Mouse (Mus musculus) left cerebral cortex, adult 2 months (tissue): ENCODE data around the gene Ppp1r35. TPM values are rescaled to one million over a fixed set of nuclear protein-coding genes. Genes with fewer than 3 reads are reported as not detected.
A peak's percentile ranks its signal among the peaks of the same experiment; 100 is the strongest.

Experiments
- DNase-seq, 2 experiments: peaks; one replicate each; pipeline ENCODE4 v3.0.0; 2021 to 2022; ENCODE audit warnings: low spot score in 2 of 2, mixed read lengths in 1 of 2; ENCODE audit errors: extremely low spot score in 1 of 2
- H3K27ac ChIP-seq: fragments of 200-600 bp; 2 replicates; pipeline ENCODE4 v1.8.1; 2022
- H3K4me3 ChIP-seq: fragments of 200-600 bp; 2 replicates; pipeline ENCODE4 v1.8.1; 2022
- CTCF ChIP-seq: fragments of 200-600 bp; IDR thresholded peaks from 2 replicates; pipeline ENCODE4 v1.8.1; 2022; ENCODE audit warnings: antibody characterized with exemption, mild to moderate bottlenecking, moderate library complexity
- intact Hi-C: fragments of 180-260 bp; cut with DNase I; formaldehyde crosslinking; loops from one replicate; pipeline ENCODE4 v1.15.1; 2025
- total RNA-seq, 2 experiments: library from RNA; stranded (reverse); gene quantifications; 2 replicates each; pipeline ENCODE4 v1.2.3; 2021

Gene Ppp1r35
- total RNA-seq, 2 experiments from 2014 or later = 22.8 to 25.6 TPM

DNA sequence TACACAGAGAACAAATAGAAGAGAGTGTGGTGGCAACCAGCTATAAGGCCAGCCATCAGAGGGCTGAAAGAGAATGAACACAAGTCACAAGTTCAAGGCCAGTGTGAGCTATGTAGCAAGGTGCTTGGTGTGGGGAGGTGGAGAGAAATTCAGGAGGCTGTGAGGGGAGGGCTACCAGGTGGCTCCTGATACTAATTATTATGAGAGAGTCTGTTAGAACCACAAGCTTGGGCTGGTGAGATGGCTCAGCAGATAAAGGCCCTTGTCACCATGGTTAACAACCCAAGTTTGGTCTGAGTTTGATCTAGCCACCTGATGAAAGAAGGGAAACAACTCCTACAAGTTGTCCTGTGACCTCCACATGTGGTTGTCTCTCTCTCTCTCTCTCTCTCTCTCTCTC, 5.9 kb upstream of the Ppp1r35 start:
- Histone ChIP-seq H3K27ac (no peak overlapping the region), H3K4me3 (no peak overlapping the region)
- TF ChIP-seq CTCF = no peak
- intact Hi-C loops = no loop called here
- no peak for DNase-seq

GRCm38 (mm10) chr5:137775587-137776290, 2.9 kb upstream of the Ppp1r35 start:
- TF ChIP-seq CTCF = no peak
- H3K27ac ChIP-seq = no peak overlapping the region
- intact Hi-C loops = loop anchor here (5.0 kb wide), 1 partner anchor 438 kb away; no protein-coding TSS in a partner anchor
- peak in 1 of 2 experiments; percentile 3 for DNase-seq
- no peak overlapping the region for H3K4me3 ChIP-seq

DNA sequence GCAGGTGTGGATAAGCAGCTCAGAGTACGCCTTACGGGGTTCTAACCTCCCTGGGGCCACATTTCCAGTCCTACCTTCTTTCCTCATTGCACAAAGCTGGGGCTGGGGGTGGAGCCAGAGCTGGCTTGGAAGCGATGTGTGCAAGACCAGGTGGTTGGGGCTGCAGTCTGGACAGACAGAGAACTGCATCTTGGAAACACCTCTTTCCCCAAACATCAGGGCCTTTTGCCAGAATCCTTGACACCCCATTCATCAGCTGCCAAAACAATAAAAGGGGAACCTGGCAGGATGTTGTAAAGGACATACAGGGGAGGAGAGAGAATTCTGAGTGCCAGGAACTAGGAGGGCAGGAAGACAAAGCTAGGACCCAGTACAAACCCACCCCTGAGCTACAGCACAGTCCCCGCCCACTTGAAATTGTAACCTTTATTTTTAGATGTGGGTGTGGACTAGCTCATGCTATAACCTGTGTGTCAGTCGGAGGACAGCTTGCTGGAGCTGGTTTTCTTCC, 2.2 kb upstream of the Ppp1r35 start:
- Histone ChIP-seq H3K27ac (no peak overlapping the region), H3K4me3 (no peak overlapping the region)
- no peak for TF ChIP-seq CTCF
- intact Hi-C loops = loop anchor here (5.0 kb wide), 1 partner anchor 439 kb away; no protein-coding TSS in a partner anchor
- DNase-seq = peak in 1 of 2 experiments; percentile 11

DNA sequence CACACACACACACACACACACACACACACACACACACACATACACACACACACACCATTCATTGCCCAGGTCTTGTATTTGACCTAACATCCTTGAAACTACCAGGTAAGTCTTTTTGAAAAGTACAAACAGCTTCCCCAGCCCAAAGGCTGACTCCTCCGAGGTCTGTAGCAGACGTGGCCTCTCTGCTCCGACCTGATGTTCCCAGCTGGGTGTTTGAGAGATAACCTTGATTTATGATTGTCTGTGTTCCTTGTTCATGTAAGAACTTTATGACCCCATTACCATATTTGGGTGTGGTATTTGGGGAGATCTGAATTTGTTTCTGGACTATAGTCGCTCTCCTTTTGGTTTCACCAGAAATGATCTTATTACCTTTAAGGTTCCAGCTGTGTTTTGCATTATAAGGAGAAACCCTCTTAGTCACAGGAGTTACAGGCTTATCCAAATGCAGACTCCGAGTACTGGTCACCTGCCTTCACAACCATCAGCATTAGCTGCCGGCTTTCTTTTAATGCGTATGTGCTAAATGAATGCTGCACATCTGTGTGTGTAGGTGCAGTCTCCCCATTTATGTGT, 1.3 kb upstream of the Ppp1r35 start:
- DNase-seq = peak in 1 of 2 experiments; percentile 5
- no peak overlapping the region for H3K27ac ChIP-seq
- H3K4me3 ChIP-seq = no peak overlapping the region
- intact Hi-C loops = loop anchor here (5.0 kb wide), 1 partner anchor 440 kb away; no protein-coding TSS in a partner anchor
- TF ChIP-seq CTCF = no peak

DNA sequence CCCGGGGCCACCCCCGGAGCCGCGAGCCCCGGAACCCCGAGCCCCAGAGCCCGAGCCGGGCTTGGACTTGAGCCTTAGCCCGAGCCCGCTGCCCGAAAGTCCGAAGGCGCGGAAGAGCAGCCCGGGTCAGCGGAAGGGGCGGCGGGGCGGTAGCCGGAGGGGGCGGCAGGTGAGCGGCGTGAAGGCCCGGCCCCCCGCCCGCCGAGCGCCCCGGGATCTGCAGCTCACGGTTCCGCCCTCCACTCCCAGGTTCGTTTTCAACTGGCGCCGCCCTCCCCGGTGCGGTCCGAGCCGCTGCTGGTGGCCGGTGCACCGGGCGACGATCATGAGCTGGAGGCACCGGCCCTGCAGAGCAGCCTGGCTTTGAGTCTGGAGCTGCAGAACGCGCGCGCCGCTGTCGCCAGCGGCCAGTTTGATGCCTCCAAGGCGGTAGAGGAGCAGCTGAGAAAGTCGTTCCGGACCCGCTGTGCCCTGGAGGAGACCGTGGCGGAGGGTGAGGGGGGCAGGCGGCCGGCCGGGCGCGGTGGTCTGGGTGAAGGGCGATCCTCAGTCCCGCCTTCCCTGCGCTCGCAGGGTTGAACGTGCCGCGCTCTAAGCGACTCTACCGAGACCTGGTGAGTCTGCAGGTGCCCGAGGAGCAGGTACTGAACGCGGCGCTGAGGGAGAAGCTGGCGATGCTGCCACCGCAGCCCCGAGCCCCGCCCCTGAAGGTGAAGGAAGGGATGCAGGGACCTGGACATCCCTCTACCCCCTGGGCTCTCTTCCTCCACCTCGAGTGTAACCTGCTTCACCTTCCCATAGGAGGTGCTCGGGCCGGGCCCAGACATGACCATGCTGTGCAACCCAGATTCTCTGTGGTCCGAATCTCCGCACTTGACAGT, 644 bp downstream of the Ppp1r35 start:
- intact Hi-C loops = loop anchor here (5.0 kb wide), 1 partner anchor 442 kb away; no protein-coding TSS in a partner anchor
- peak overlapping the region; percentile 84 for H3K4me3 ChIP-seq
- DNase-seq = peak; percentile 36 to 50
- no peak for TF ChIP-seq CTCF
- peak overlapping the region; percentile 92 for H3K27ac ChIP-seq

GRCm38 (mm10) chr5:137781661-137782060, 3.0 kb downstream of the Ppp1r35 start:
- DNase-seq = no peak
- no peak for TF ChIP-seq CTCF
- no peak overlapping the region for H3K4me3 ChIP-seq
- no peak overlapping the region for H3K27ac ChIP-seq
- intact Hi-C loops = loop anchor here (10.0 kb wide), 1 partner anchor 333 kb away; the partner anchor contains the start of gene Zscan21

DNA sequence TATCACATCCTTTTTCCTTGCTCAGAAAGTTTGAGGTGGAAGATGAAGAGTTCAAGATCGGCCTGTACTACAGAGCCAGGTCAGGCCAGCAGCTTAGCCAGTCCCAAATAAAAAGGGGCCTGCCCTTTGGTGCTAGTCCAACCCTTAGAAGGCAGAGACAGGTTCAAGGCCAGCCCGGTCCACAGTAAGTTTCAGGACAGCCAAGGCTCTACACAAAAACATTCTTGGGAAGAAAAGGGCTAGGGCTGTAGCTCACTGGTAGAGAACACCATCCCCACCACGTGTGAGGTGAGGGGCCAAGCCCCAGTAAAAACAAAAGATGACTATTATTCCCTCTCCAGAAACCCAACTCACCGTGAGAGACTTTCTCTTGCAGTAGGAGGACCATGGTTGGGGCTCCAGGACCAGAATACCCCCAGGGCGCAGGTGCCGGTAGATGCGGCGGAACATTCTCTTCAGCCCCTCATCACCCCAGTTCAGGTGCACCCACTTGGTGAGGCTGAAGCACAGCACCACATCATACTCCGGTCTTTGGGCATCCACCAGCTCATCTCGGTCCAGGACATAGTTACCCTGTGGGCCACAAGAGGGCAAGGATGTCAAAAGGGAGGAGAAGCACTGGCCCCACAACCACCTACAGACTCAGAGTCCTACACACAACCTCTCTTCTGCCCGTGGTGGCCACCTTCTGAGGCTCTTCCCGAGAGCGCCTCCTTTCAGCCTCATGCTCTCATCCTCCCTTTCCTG, 4.3 kb downstream of the Ppp1r35 start:
- no peak for DNase-seq
- Histone ChIP-seq H3K4me3 (peak overlapping the region; percentile 92; the same call in 1 of the 2 replicates), H3K27ac (no peak overlapping the region)
- intact Hi-C loops = loop anchor here (10.0 kb wide), 1 partner anchor 332 kb away; the partner anchor contains the start of gene Zscan21
- TF ChIP-seq CTCF = no peak

DNA sequence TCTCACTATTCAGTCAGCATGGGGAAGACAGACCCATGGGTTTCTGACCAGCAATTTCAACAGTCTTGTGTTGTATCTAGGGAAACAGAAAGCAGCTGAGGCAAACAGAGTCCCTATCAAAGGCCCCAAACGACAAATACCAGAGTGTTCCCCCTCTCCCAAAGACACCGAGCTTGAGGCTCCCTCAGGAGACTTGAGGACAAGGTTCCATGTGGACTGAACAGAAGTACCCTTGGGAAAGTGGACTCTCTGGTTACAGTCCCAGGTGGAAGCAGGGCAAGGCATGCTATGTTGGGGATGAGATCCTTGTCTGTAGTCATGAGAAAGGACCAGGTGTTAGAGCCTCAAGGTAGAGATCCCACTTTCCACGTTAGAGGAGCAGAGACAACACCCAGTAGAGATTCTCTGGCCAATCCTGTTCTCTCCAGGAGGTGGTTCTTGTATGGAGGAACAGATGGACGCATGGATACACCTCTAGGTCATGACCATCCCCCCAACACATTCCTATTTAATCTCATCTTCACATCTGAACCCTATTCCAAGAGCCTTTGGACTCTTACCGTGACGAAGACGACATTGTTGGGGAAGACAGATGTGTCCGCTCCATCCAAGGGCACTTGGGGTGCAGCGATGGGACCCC, 5.4 kb downstream of the Ppp1r35 start:
- DNase-seq = no peak
- H3K27ac ChIP-seq = no peak overlapping the region
- no peak for TF ChIP-seq CTCF
- intact Hi-C loops = loop anchor here (10.0 kb wide), 1 partner anchor 331 kb away; the partner anchor contains the start of gene Zscan21
- peak overlapping the region; percentile 92 for H3K4me3 ChIP-seq

DNA sequence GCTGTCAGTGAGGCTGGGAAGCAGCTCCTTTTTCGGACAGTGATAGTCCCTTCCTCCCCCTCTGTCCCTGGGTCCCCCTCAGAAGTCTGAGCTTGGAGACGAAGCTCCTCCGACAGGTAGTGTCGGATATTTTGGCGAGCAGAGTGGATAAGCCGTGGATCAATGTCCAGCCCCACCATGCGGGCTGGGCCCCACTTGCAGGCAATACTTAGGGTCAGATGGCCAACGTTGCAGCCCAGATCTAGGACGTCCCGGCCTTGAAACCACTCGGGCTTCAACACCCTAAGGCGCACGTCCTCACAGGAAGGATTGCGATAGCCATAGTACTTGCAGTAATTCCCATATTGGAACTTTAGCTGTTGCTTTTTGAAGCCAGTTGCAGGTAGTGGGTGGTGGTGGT, 5.9 kb downstream of the Ppp1r35 start:
- no peak for DNase-seq
- TF ChIP-seq CTCF = no peak
- intact Hi-C loops = loop anchor here (10.0 kb wide), 1 partner anchor 330 kb away; the partner anchor contains the start of gene Zscan21
- H3K27ac ChIP-seq = peak overlapping the region; percentile 96; the same call in 1 of the 2 replicates
- peak overlapping the region; percentile 92 for H3K4me3 ChIP-seq
